Mouse (Mus musculus) megakaryocyte-erythroid progenitor cell, adult 5-6 weeks (primary cell): ENCODE results near the gene Lonrf2. TPM values are rescaled to one million over a fixed set of nuclear protein-coding genes. Genes with fewer than 3 reads are reported as not detected.
A peak's percentile ranks its signal among the peaks of the same experiment; 100 is the strongest.

Source experiments
- ATAC-seq: replicated peaks from 2 replicates; pipeline ENCODE4 v1.8.0; 2016; ENCODE audit warnings: mild to moderate bottlenecking, inconsistent platforms; ENCODE audit not compliant: severe bottlenecking, poor library complexity, low FRiP score, low TSS enrichment
- total RNA-seq, 2 experiments: library from RNA; stranded (forward) in 1 of 2; stranded (reverse) in 1 of 2; fragments of 200-1000, 215-1000 nt in 1 of 2; fragments of >200 nt in 1 of 2; fragmentation: Nextera tagmentation in 1 of 2; gene quantifications; 2 replicates each; pipeline ENCODE4 v1.2.3; 2014 to 2017

Lonrf2 gene
- total RNA-seq (2014; fragmentation: Nextera tagmentation) = 0.79 and 2.3 TPM in 2 replicates
- 0.30 and 1.8 TPM in 2 replicates for total RNA-seq (2017)

GRCm38 (mm10) chr1:38836477-38836872 lies at the start of gene Lonrf2:
Gene Lonrf2, minus strand, starts transcription at chr1:38836711.
- no peak for ATAC-seq

GRCm38 (mm10) chr1:38885956-38886355 lies 49.4 kb upstream of the Lonrf2 start:
- no peak for ATAC-seq

GRCm38 (mm10) chr1:38883766-38884165 lies 47.3 kb upstream of the Lonrf2 start:
- no peak for ATAC-seq

- ATAC-seq = no peak
These were observed 46.2 kb upstream of the Lonrf2 start for GRCm38 (mm10) chr1:38882746-38883145.

GRCm38 (mm10) chr1:38881366-38881765 lies 44.9 kb upstream of the Lonrf2 start:
- ATAC-seq = peak; percentile 98

- ATAC-seq = no peak
These were observed 40.3 kb upstream of the Lonrf2 start for GRCm38 (mm10) chr1:38876671-38877382.

- ATAC-seq = no peak
These were observed 37.4 kb upstream of the Lonrf2 start for GRCm38 (mm10) chr1:38873911-38874310.

GRCm38 (mm10) chr1:38871834-38872233 lies 35.3 kb upstream of the Lonrf2 start:
- ATAC-seq = no peak

GRCm38 (mm10) chr1:38869398-38870195 lies 33.1 kb upstream of the Lonrf2 start:
- no peak for ATAC-seq

- ATAC-seq = no peak
These were observed 29.7 kb upstream of the Lonrf2 start for GRCm38 (mm10) chr1:38866242-38866641.

- no peak for ATAC-seq
These were observed 27.8 kb upstream of the Lonrf2 start for GRCm38 (mm10) chr1:38864341-38864740.

- ATAC-seq = no peak
These were observed 25.7 kb upstream of the Lonrf2 start for GRCm38 (mm10) chr1:38862213-38862612.

GRCm38 (mm10) chr1:38860867-38861524 lies 24.5 kb upstream of the Lonrf2 start:
- ATAC-seq = no peak

GRCm38 (mm10) chr1:38860207-38860606 lies 23.7 kb upstream of the Lonrf2 start:
- ATAC-seq = no peak

- no peak for ATAC-seq
These were observed 19.7 kb upstream of the Lonrf2 start for GRCm38 (mm10) chr1:38856196-38856595.

- ATAC-seq = peak; percentile 49
These were observed 15.7 kb upstream of the Lonrf2 start for GRCm38 (mm10) chr1:38852250-38852649.

GRCm38 (mm10) chr1:38850650-38851049 lies 14.1 kb upstream of the Lonrf2 start:
- ATAC-seq = peak; percentile 45; the same call in 1 of the 2 replicates

- ATAC-seq = no peak
These were observed 12.2 kb upstream of the Lonrf2 start for GRCm38 (mm10) chr1:38848451-38849289.

- no peak for ATAC-seq
These were observed 11.5 kb upstream of the Lonrf2 start for GRCm38 (mm10) chr1:38847975-38848374.
